Mouse (Mus musculus) cortical plate, adult 2 months (tissue): ENCODE results near the gene Tas1r3. TPM values are rescaled to one million over a fixed set of nuclear protein-coding genes. Genes with fewer than 3 reads are reported as not detected.

ENCODE experiments used
- H3K27ac ChIP-seq: fragments of 200-500 bp; 2 replicates; pipeline ENCODE4 v1.5.1; 2012; ENCODE audit warnings: low read length, control low read depth, inconsistent platforms; ENCODE audit not compliant: insufficient read depth
- H3K4me1 ChIP-seq: fragments of 200-500 bp; 2 replicates; pipeline ENCODE4 v1.6.1; 2011; ENCODE audit warnings: low read length; ENCODE audit not compliant: control insufficient read depth, insufficient read depth
- H3K4me3 ChIP-seq: fragments of 200-500 bp; 2 replicates; pipeline ENCODE4 v1.5.1; 2011; ENCODE audit warnings: mild to moderate bottlenecking, low read length, control low read depth; ENCODE audit not compliant: insufficient read depth
- CTCF ChIP-seq: fragments of 200-500 bp; IDR thresholded peaks from 2 replicates; pipeline ENCODE4 v1.5.1; 2011; ENCODE audit warnings: mild to moderate bottlenecking, control low read depth, low read length; ENCODE audit not compliant: insufficient read depth; ENCODE audit errors: extremely low read depth
- POLR2A ChIP-seq: fragments of 200-500 bp; IDR thresholded peaks from 2 replicates; pipeline ENCODE4 v1.6.1; 2011; ENCODE audit warnings: mild to moderate bottlenecking, low read length, control low read depth; ENCODE audit not compliant: insufficient read depth; ENCODE audit errors: extremely low read depth
- polyA plus RNA-seq: library from polyadenylated mRNA; depleted of rRNA; stranded (reverse); fragments of >200 nt; gene quantifications from 2 replicates; pipeline ENCODE4 v1.2.3, GENCODE M21; 2012; rRNA removed

The Tas1r3 gene
- polyA plus RNA-seq, 1 experiment = 0.17 TPM

DNA sequence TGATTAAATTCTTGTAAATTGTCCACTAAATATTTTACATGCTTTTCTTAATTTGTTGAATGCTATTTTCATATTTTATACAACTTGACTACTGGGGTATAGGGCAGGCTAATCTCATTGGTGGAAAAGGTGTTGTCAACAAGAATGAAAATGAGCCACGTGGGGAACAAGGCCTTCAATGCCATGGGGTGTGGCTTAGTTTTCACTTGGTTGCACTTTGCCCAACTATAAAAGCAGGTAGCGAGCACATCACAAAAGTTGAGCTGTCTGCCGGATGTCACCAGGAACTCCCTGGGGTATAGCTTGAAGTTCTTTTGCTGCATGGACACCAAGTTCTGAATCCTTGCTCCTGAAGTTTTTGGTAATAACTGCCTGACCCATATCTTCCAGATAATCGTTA lies 45.6 kb downstream of the Tas1r3 start:
- Histone ChIP-seq H3K4me3 (no peak overlapping the region), H3K4me1 (peaks cover 4% of the 10 kb centered on the region), H3K27ac (no peak overlapping the region)
- TF ChIP-seq POLR2A (no peak), CTCF (no peak)

DNA sequence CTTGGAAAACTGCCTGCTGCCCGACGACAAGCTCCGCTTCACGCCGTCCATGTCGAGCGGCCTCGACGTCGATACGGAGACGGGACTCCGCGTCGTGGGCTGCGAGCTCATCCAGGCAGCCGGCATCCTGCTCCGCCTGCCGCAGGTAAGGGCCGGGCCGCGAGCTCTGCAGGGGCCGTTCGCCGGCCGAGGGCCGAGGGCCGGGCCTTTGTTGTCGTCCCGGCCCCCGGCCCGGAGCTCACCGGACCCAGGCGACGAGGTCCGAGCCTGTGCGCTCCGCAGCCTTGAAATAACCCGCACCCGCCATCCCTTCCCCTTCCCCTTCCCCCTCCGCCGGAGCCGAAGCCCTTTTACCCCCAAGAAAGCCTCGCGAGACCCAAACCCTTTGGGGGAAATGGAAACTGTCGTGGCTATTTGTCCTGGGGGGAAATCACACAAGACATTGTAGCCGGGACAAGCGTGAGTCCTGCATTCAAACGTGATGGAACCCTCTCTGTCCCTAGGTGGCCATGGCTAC lies 50.4 kb downstream of the Tas1r3 start:
- peak overlapping the region; percentile 90 for H3K27ac ChIP-seq
- peak overlapping the region; percentile 90 for H3K4me3 ChIP-seq
- H3K4me1 ChIP-seq = peaks cover 4% of the 10 kb centered on the region
- no peak for TF ChIP-seq CTCF
- TF ChIP-seq POLR2A = no peak

DNA sequence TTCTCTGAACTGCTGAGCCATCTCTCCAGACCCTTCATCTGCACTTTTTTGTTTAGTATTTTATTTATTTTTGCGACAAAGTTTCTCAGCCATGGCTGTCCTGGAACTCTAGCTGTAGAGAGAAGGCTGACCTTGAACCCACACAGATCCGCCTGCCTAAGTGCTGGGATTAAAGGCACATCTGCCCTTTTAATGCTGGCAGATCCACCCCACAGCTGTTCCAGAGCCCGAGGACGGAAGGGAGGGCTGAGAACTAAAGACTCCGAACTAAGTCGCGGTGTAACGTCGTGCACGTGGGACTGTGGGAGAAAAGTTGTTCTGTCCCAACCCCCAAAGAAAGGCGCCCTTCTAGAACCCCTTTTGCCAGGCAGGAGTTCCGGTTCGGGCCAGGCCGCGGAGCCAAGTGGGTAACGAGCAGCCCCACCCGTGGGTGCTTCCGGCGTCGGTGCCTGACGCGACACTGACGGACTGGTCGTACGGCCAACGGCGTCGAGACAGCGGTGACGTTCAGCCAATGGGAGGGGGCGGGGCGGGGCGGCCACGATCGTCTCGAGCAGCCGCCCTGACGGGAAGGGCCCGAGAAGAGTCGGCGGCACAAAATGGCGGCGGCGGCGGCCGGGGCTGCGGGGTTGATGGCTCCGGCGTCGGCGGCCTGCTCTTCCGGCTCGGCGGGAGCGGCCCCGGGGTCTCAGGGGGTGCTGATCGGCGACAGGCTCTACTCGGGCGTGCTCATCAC lies 51.1 kb downstream of the Tas1r3 start, which contains the start of gene Ccnl2:
Ccnl2 (plus strand) TSS at position 561 of the 736 bp plus-strand sequence.
- TF ChIP-seq CTCF = no peak
- 0 out of 2 replicates have a peak, but pooled peaks have one; percentile 9 for TF ChIP-seq POLR2A
- Histone ChIP-seq H3K27ac (peak within 1 kb of the TSS; percentile 90), H3K4me3 (peak within 1 kb of the TSS; percentile 90), H3K4me1 (peaks cover 4% of the 10 kb centered on the region)

Other genes with a start within 250 kb of the Tas1r3 start
- 48.0 and 48.2 TPM in 2 replicates for gene Cdk11b, start 238.5 kb downstream of the Tas1r3 start, polyA plus RNA-seq
- not detected in 2 replicates for gene Gm10563, start 218.0 kb downstream of the Tas1r3 start, polyA plus RNA-seq
- 5.9 and 6.0 TPM in 2 replicates for gene Mmp23, start 210.0 kb downstream of the Tas1r3 start, polyA plus RNA-seq
- gene Mib2, start 194.2 kb downstream of the Tas1r3 start, polyA plus RNA-seq = 153 and 169 TPM in 2 replicates
- gene Fndc10, start 169.0 kb downstream of the Tas1r3 start, polyA plus RNA-seq = 42.8 and 45.8 TPM in 2 replicates
- 131 and 138 TPM in 2 replicates for gene Ssu72, start 158.6 kb downstream of the Tas1r3 start, polyA plus RNA-seq
- 68.5 and 70.6 TPM in 2 replicates for gene Tmem240, start 128.6 kb downstream of the Tas1r3 start, polyA plus RNA-seq
- 84.4 and 93.0 TPM in 2 replicates for gene Atad3a, start 102.3 kb downstream of the Tas1r3 start, polyA plus RNA-seq
- 29.8 and 32.1 TPM in 2 replicates for gene Vwa1, start 88.7 kb downstream of the Tas1r3 start, polyA plus RNA-seq
- gene Tmem88b, start 77.5 kb downstream of the Tas1r3 start, polyA plus RNA-seq = 39.2 and 50.5 TPM in 2 replicates
- not detected in 2 replicates for gene Ankrd65, start 72.9 kb downstream of the Tas1r3 start, polyA plus RNA-seq
- 105 and 110 TPM in 2 replicates for gene Mrpl20, start 60.5 kb downstream of the Tas1r3 start, polyA plus RNA-seq
- 112 and 121 TPM in 2 replicates for gene Ccnl2, start 50.9 kb downstream of the Tas1r3 start, polyA plus RNA-seq
- 128 and 131 TPM in 2 replicates for gene Aurkaip1, start 32.1 kb downstream of the Tas1r3 start, polyA plus RNA-seq
- 14.9 and 15.7 TPM in 2 replicates for gene Mxra8, start 23.7 kb downstream of the Tas1r3 start, polyA plus RNA-seq
- gene Dvl1, start 16.0 kb downstream of the Tas1r3 start, polyA plus RNA-seq = 133 and 145 TPM in 2 replicates
- 19.7 and 21.9 TPM in 2 replicates for gene Cptp, start 6.1 kb upstream of the Tas1r3 start, polyA plus RNA-seq
- gene Ints11, start 6.2 kb upstream of the Tas1r3 start, polyA plus RNA-seq = 39.4 and 42.5 TPM in 2 replicates
- gene Pusl1, start 28.4 kb upstream of the Tas1r3 start, polyA plus RNA-seq = 90.6 and 94.2 TPM in 2 replicates
- gene Acap3, start 28.5 kb upstream of the Tas1r3 start, polyA plus RNA-seq = 136 and 142 TPM in 2 replicates
- 72.6 and 75.2 TPM in 2 replicates for gene Ube2j2, start 80.5 kb upstream of the Tas1r3 start, polyA plus RNA-seq
- gene C1qtnf12, start 99.0 kb upstream of the Tas1r3 start, polyA plus RNA-seq = 19.3 and 22.2 TPM in 2 replicates
- 8.9 and 11.0 TPM in 2 replicates for gene B3galt6, start 129.3 kb upstream of the Tas1r3 start, polyA plus RNA-seq
- 122 and 126 TPM in 2 replicates for gene Sdf4, start 129.5 kb upstream of the Tas1r3 start, polyA plus RNA-seq
- gene Tnfrsf4, start 150.5 kb upstream of the Tas1r3 start, polyA plus RNA-seq = 3.4 and 4.0 TPM in 2 replicates
- 0.17 and 0.34 TPM in 2 replicates for gene Tnfrsf18, start 162.8 kb upstream of the Tas1r3 start, polyA plus RNA-seq
- gene Ttll10, start 196.1 kb upstream of the Tas1r3 start, polyA plus RNA-seq = 0.10 and 0.34 TPM in 2 replicates
- gene 9430015G10Rik, start 246.6 kb upstream of the Tas1r3 start, polyA plus RNA-seq = 34.8 and 38.8 TPM in 2 replicates